Mouse (Mus musculus) layer of hippocampus, postnatal 25 days (tissue): ENCODE data around the gene Klf15. TPM values are rescaled to one million over a fixed set of nuclear protein-coding genes. Genes with fewer than 3 reads are reported as not detected.
A peak's percentile ranks its signal among the peaks of the same experiment; 100 is the strongest.

Source experiments
- DNase-seq, 2 experiments: peaks; one replicate each; pipeline ENCODE4 v3.0.0; 2022; ENCODE audit warnings: mixed read lengths in 2 of 2, low spot score in 1 of 2; ENCODE audit errors: extremely low spot score in 1 of 2
- total RNA-seq, 2 experiments: library from RNA; stranded (reverse); gene quantifications; 2 replicates each; pipeline ENCODE4 v1.2.3; 2021

Gene Klf15
- total RNA-seq, 2 experiments from 2014 or later, result 22.3 to 31.5 TPM

GRCm38 (mm10) chr6:90463890-90464421 lies 1.6 kb downstream of the Klf15 start:
- DNase-seq, result no peak

DNA sequence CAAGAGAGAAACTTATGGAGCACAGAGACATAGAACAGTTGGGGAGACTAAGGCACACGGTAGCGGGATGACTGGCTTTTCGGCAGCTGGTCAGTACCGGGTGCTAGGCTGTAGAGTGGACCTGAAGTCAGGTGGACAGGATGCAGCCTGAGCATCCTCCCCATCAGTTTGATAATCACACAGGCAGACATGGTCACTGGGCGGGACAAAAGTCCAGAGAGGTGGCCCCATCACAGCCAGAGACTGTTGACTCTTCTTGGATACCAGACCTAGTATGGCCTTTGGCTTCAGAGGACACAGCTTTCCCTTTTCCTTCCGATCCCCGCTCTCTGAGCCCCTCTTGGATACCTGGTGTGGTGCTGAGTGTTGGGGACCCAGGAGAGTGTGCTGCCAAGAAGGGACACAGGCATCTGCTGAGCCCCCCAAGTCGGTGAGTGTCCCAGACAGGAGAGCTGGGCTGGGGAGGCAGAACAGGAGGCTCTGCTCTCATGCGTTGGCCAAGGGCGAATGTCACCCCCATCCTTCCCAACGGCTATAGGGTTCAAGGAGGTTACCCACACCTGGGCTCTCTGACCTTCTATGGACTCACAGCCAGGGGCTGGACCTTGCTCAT lies 2.8 kb downstream of the Klf15 start:
- no peak for DNase-seq

GRCm38 (mm10) chr6:90466079-90466478 lies 3.7 kb downstream of the Klf15 start:
- DNase-seq, result no peak

- DNase-seq, result no peak
Measured at GRCm38 (mm10) chr6:90466847-90467410, 4.6 kb downstream of the Klf15 start.

GRCm38 (mm10) chr6:90468216-90468615 lies 5.8 kb downstream of the Klf15 start:
- no peak for DNase-seq

- DNase-seq, result no peak
Measured at GRCm38 (mm10) chr6:90469041-90469440, 6.7 kb downstream of the Klf15 start.

DNA sequence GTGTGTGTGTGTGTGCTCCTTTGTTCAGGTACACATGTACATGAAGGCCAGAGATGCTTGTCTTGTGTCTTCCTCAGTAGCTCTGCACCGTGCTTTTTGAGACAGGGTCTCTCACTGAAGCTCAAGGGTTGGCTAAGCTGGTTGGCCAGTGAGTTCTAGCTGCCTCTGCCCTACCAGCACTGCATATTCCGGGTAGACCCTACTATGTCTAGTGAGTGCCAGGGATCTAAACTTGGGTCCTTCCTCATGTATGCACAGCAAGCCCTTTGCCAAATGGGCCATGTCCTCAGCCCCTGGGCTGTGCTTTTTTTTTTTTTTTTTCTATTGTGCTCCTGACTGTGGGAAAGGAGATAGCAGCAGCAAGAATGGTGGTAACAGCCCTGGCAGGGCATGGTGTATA lies 7.9 kb downstream of the Klf15 start:
- DNase-seq, result no peak

DNA sequence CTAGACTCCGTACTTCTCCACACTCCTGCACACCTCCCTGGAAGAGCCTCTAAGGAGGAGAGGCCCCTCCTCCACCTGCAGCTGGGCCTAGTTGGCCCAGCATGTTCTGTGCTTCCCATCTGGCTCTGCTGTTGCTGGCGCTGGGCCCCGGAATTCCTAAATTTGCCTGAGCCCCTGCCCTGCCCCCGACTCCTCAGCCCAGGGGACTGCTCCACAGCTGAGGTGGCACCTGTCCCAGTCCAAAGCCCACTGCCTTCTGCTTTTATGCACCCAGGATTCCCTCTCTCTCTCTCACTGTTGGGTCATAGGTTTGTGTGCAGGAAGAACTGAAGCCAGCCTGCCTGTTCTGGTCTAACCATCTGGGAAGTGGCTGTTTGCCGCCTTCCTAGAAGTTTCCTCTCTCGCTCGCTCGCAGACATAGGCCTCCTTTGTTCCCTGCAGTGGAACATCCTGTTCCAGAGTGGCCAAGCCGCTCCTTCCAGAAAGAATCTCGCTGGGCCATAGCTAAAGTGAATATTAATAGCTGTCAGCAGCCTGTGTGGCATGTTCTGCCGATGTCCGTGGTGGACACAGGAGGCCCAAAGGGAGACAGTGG lies 8.7 kb downstream of the Klf15 start:
- peak; percentile 31 to 49 for DNase-seq

GRCm38 (mm10) chr6:90472079-90472478 lies 9.7 kb downstream of the Klf15 start:
- DNase-seq, result no peak

DNA sequence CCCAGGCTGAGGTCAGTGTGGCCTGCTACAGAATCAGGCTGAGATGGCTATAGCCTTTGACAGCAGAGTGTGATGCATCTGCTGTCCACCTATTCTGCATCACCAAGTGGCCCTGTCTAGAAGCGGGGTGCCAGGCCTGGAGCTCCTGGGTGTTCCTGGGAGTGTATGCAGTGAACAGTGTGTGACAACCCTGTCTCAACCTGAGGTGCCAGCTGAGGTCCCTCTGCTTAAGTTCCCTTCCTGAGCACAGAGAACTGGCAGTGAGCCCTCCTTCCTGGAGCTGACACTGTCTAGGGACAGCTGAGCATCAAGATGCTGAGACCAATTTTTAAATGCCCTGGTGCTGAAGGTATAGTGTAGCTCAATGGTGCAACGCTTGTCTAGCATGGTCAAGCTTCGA lies 10.3 kb downstream of the Klf15 start:
- DNase-seq, result no peak

- no peak for DNase-seq
Measured at GRCm38 (mm10) chr6:90473630-90474360, 11.4 kb downstream of the Klf15 start.

DNA sequence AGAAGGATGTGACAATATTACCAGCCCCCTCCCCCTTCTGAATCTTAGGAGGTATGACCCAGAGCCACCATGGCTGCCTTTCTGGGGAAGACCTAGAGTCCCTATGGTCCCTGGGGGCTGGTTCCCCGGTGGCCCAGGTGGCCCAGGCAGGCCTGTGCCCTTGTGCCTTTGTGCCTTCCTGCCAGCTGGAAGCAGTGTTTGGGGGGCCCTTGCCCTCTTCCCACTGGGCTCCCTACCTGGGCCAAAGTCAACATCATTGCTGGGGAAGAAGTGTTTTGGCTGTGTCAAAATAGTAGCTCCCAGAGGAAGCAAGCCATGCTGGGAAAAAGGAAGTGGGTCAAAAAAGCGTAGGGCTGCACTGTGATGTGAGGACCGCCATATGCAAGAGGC lies 12.0 kb downstream of the Klf15 start:
- DNase-seq, result no peak

DNA sequence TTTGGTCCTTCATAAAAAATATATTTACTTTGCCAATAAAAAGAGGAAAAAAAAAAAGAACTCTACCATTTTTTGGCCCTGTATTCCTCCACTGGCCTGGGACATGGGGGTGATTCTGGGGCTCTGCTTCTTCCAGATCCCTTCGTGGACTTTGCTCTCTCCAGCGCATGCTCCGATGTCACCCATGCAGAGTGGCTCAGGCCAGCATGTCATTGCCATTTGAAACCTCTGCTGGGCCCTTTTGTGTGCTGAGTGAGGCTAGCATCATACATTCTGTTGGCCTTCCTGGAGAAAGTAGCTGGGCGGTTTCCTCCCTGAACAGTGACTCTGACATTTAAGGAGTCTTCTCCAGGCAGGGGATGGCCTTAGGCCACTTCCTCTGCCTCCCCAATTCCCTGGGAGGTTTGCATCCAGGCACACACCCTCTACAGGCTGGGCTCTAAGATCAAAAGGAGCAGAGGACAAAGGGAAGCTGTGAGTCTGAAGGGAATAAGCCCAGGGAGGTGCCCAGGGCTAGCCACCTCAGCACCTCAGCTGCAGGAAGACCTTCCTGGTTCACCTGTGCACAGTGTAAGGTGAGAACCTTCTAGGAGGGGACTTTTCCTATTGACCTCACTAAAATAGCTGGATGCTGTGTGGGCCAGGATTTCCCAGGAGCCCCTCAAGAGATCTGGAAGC lies 12.9 kb downstream of the Klf15 start:
- no peak for DNase-seq

GRCm38 (mm10) chr6:90475854-90476212 lies 13.5 kb downstream of the Klf15 start:
- no peak for DNase-seq

DNA sequence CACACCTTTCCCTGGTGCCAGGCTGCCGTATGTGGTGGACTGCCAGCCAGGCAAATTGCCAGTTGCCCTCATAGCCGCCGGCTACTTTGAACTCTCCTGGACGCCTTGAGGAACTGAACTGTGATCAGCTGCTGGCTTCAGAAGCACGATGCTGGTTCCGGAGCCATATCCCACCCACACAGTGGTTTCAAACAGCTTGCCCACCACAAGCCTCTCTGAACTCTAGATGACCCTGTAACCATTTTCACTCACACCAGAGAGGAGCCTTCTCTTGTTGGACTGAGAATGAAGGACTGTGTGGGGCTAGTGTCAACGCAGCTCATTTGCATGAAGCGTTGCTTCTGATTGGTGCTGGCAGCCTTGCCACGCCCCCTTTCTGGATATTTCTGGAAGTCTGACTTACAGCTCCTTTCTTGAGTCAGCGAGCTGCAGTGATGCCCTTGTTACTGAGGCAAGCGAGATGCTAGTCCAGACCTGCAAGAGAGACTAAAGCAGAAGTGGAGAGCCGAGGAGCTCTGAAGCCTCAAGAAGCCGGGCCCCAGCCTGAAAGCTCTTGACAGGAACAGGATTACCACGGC lies 14.7 kb downstream of the Klf15 start:
- no peak for DNase-seq

DNA sequence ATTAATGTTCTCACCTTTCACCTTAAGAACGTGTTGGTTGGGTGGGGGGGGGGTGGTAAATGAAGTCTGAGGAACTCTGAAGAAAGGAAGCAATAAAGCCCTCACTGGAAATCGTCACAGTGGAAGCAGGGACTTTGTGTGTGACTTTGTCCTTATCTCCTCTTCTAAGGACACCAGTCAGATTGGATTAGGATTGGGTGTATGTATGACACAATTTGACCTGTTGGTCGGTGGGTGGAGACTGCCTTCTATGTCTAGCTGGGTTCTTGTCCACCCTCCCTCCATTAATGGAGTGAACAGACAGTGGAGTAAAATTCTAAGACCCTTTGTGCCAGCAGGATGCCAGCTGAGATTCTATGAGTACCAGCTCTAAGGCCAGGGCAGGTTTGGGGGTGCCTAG lies 21.9 kb downstream of the Klf15 start:
- no peak for DNase-seq

DNA sequence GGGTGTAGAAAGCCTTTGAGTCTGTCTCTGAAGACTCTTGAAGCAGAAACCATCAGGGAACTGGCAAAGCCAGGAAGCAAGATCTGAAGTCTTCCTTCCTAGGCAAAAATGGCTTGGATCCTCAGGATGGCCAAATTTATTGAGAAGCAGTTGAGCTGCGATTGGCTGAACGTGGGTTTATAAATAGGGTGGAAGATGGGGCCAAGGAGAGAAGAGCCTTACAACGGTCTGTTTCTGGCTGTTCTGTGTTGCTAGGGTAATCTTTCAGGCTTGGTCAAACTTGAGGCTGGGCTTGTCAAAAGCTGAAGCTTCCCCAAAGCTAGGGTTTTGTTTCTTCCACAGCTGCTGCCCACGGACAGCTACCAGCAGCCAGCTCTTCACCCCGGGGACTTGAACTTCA lies 22.5 kb downstream of the Klf15 start:
- DNase-seq, result no peak

DNA sequence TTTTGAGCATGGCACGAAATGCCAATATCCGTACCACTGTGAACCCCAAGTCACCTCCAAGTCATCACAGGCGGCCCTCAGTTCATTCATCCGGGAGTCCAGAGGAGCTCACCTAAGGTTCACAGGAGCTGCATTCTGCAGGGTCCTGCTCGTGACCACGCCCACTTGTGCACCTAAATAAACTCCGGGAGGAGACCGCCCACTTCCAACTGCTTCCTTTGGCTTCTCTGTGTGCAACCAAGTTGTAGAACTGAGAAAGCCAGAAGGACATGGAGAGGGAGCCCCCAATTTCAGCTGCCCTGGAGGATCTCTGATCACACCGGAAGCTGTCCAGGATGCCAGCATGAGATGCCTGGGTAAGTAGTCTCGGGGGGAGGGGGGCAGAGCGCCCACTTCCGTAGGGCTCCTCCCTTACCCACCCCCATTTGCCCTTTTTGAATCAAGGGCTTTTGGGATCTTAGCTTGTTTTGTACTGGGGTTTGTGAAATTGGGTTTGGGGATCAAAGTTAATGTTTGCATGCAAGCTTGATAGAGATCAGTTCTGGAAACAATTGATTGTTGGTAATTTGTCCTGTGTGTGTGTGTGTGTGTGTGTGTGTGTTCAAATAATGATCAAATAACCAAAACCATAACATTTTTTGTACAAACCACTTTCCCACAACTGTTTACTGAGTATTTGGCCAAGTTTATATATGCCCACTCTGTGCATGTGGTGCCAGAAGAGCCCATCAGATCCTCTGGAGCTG lies 24.0 kb downstream of the Klf15 start, which contains the start of gene Aldh1l1:
Gene Aldh1l1 (plus strand): TSS at position 252 of the 746 bp plus-strand sequence.
- DNase-seq, result no peak

DNA sequence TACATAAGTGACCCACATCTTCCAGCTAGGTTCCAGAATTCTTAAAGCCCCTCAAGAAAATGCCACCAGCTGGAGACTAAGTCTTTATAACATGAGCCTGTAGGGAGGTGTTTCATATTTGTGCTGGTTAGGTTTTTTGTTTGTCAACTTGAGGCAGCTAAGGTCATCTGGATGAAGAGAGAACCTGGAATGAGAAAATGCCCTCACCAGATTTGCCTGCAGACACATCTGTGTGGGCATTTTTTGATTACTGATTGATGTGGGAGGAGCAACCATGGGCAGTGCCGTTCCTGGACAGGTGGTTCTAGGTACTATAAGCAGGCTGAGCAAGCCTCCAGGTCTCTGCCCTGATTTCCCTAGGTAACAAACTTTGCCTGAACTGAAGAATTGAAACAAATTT lies 25.2 kb downstream of the Klf15 start:
- no peak for DNase-seq

DNA sequence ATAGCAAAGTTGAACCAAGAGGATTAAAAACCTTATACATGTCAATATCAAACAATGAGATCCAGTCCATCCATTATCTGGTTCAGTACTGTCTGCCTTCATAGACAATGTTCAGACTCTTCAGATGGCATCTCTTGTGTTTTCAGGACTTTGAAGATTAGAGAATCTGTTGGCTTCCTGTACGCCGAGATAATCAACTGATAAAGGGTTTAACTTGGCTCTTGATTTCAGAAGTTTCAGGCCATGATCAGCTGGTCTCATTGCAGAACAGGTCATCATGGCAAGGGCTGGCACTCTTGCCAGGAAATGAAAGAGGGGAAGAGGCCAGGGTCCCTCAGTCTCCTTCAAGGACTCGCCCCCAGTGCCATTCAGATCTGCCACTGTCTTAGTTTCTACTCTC lies 27.2 kb downstream of the Klf15 start:
- no peak for DNase-seq
